Mouse (Mus musculus): ENCODE results near the gene Pla2g5.

- TF ChIP-seq POLR2A (IDR thresholded peaks at IDR 0.05; ENCODE audit: insufficient read depth, low read depth, low read length) (no peak), EP300 (IDR thresholded peaks at IDR 0.05; ENCODE audit: insufficient read depth, low read depth, low read length) (no peak)
These were observed 77.1 kb downstream of the Pla2g5 start for GRCm38 (mm10) chr4:138786141-138786540.
